Mouse (Mus musculus) bone marrow, adult 2 months (tissue): ENCODE results near the gene Fam178b. TPM values are rescaled to one million over a fixed set of nuclear protein-coding genes. Genes with fewer than 3 reads are reported as not detected.

Source experiments
- H3K27ac ChIP-seq: fragments of 200-500 bp; 2 replicates; pipeline ENCODE4 v1.5.1; 2012; ENCODE audit warnings: low read depth, mild to moderate bottlenecking, control low read depth, inconsistent platforms, low read length; ENCODE audit not compliant: control insufficient read depth, poor library complexity, insufficient read depth
- H3K4me1 ChIP-seq: fragments of 200-500 bp; 2 replicates; pipeline ENCODE4 v1.6.1; 2011; ENCODE audit warnings: low read length; ENCODE audit not compliant: control insufficient read depth, insufficient read depth
- H3K4me3 ChIP-seq: fragments of 200-500 bp; replicated peaks from 2 replicates; pipeline ENCODE3; 2011; ENCODE audit warnings: mild to moderate bottlenecking, low read depth, low read length, control low read depth; ENCODE audit not compliant: control insufficient read depth
- CTCF ChIP-seq: fragments of 200-500 bp; IDR thresholded peaks from 2 replicates; pipeline ENCODE4 v1.5.1; 2011; ENCODE audit warnings: low read length, control low read depth; ENCODE audit not compliant: control insufficient read depth, insufficient read depth
- POLR2A ChIP-seq: fragments of 200-500 bp; IDR thresholded peaks from 2 replicates; pipeline ENCODE4 v1.6.1; 2011; ENCODE audit warnings: low read depth, mild to moderate bottlenecking, control low read depth, low read length, borderline replicate concordance; ENCODE audit not compliant: control insufficient read depth
- WGBS: fragments of 180-500 bp; shearing (Covaris S2); methylation state at CpG from one replicate; pipeline ENCODE4 v1.1.7; 2018; 5-methylcytosine and 5-hydroxymethylcytosine counted together
- polyA plus RNA-seq: library from polyadenylated mRNA; stranded (reverse); fragments of >200 nt; gene quantifications from 2 replicates; pipeline ENCODE4 v1.2.4, GENCODE M21; 2011; ENCODE audit warnings: low replicate concordance; ENCODE audit not compliant: missing spikeins, insufficient read depth, insufficient read length

The Fam178b gene
- polyA plus RNA-seq, 1 experiment: not detected

DNA sequence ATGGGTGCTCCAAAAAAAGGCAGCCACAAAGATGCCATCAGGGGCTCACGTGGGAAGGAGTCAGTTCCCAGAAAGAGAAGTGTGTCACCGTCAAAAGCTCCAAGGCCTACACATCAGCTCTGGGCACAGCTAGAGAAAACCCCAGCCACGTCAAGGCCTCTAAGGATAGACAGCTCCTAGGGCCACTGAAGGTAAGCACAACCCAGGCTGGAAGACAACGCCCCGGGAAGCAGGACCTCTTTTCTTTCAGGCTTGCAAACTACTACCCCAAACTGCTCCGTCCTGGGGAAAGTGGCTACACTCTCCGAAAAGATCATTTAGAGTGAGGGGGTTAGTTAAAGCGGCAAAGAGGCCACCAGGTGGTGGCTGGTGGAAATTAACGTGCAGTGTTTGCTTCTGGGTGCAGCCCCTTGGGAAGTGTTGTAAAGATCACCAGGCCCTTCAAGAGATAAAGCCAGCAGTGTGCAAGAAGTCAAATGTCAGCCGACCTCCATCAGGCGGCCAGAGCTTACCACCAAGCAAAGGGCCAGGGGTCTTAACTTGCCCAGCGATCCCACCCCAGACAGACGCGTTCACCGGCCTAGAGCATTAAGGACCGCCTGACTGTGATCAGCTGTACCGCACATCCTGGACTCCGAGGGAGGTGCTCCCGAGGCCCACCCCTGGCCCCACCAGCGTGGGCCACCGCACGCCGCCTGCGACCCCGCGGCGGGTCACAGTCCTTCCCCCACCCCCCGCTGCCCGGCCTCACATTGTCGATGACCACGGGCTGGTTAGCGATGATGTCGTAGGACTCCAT is 26.3 kb upstream of the Fam178b start:
- TF ChIP-seq CTCF: 0 out of 2 replicates have a peak, but pooled peaks have one; percentile 4
- TF ChIP-seq POLR2A: no peak
- WGBS: 1% methylated on average over 33 of the region's 33 CpGs
- H3K4me1 ChIP-seq: peaks cover 1% of the 10 kb centered on the region; the same call in 1 of the 2 replicates
- peak overlapping the region; percentile 73 for H3K27ac ChIP-seq
- peak overlapping the region; percentile 89 for H3K4me3 ChIP-seq

DNA sequence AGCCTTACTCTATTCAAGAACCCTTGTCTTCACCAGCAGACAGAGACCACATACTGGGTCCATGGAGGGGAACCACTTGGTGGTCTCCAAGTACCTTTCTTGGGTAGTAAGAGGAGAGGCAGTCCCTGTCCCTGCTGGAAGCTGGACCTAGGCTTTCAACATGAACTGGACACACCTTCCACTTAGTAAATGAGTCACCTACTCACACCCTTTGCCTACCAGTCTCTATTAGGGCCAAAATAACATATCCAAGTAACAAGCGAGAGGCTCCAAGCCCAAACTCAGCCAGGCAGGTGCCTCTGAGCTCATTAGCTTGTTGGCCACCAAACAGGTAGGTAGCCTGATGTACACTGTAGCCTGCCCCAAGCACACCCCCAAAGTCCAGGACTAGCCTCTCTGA is 25.6 kb upstream of the Fam178b start:
- no peak overlapping the region for H3K4me3 ChIP-seq
- WGBS: 86% methylated on average over 1 of the region's 1 CpGs
- peaks cover 1% of the 10 kb centered on the region; the same call in 1 of the 2 replicates for H3K4me1 ChIP-seq
- TF ChIP-seq CTCF (no peak), POLR2A (no peak)
- H3K27ac ChIP-seq: no peak overlapping the region

DNA sequence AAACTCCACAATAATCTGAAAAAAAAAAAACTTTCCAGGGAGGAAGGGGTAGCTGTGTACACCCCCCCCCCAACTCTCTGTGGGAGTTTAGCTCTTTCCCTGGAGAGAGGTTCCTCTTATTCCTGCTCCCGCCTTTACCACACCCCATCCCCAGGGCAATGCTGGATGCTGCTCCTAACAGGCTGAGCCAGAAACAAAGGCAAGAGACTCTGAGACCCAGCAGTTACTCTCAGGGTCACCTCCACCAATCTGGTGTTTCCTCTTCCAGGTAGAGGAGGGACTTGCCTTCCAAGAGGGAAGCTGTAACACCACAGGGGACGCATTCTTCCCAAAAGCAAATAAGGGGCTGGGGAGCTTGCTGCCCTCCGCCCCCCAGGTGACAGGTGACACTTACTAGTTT is 24.8 kb upstream of the Fam178b start:
- WGBS: 83% methylated on average over 3 of the region's 3 CpGs

DNA sequence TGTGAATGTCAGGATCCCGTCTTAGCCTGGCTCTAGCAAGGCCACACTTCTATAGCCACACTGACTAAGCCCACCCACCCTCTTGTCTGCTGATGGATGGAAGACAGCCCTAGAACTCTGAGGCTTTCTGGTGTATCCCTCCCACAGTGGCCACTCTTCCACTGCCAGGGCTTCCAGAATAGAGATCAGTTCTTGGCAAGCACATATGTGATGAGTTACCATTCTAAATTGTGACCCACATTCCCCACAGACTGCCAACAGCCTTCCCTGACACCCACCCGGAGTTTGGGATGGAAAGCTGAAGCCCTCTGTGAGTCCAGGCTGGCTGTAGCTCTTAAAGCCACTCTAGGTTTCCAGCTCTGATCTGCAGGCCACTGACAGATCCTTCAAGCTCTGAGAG is 24.2 kb upstream of the Fam178b start:
- WGBS: 74% methylated on average over 2 of the region's 2 CpGs
- Histone ChIP-seq H3K27ac (no peak overlapping the region), H3K4me1 (peaks cover 1% of the 10 kb centered on the region; the same call in 1 of the 2 replicates), H3K4me3 (no peak overlapping the region)
- no peak for TF ChIP-seq POLR2A
- no peak for TF ChIP-seq CTCF

More for the DNA sequence above, 24.8 kb upstream of the Fam178b start:
- no peak for TF ChIP-seq POLR2A
- TF ChIP-seq CTCF: no peak
- H3K4me1 ChIP-seq: peaks cover 1% of the 10 kb centered on the region; the same call in 1 of the 2 replicates
- no peak overlapping the region for H3K4me3 ChIP-seq
- no peak overlapping the region for H3K27ac ChIP-seq

DNA sequence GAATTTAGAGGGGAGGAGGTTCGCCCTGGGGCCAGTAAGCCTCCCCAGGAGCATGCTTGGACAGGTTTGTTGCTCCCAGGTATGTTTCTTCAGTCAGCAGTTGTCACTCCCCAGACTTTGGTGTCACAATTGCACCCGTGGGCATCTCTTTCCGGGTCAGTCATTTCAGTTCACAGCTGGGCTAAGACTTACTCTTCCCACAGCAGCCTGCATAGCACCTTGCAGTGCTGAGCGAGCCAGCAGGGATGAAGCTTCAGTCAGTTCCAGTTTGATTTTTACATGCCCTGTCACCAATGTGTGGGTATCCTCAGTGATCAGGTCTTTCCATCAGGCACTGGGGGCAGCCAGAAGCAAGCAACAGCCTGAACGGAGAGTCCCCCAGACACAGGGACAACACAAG is 14.0 kb upstream of the Fam178b start:
- 74% methylated on average over 5 of the region's 5 CpGs for WGBS
- Histone ChIP-seq H3K27ac (no peak overlapping the region), H3K4me3 (no peak overlapping the region), H3K4me1 (no peaks in the 10 kb centered on the region)
- TF ChIP-seq POLR2A: no peak
- no peak for TF ChIP-seq CTCF

DNA sequence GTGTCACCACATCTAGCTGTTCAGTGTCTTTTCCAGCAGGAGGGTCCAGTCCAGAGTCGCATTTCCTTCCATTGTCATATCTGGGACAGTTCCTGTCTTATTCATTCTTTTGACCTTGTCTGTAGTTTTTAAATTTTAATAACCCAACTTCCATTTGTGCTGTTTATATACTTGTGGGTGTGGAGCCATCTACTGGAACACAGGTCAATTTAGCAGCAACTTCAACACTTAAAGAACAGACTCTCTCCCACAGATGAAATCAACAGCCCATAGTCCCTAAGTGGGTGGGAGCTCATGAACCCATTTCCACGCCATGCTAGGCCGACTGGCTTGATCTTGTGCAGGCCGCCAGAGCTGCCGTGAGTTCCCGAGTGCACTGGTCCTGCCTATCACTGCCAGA is 13.4 kb upstream of the Fam178b start:
- Histone ChIP-seq H3K27ac (no peak overlapping the region), H3K4me3 (no peak overlapping the region), H3K4me1 (no peaks in the 10 kb centered on the region)
- 75% methylated on average over 6 of the region's 6 CpGs for WGBS
- TF ChIP-seq POLR2A (no peak), CTCF (no peak)

DNA sequence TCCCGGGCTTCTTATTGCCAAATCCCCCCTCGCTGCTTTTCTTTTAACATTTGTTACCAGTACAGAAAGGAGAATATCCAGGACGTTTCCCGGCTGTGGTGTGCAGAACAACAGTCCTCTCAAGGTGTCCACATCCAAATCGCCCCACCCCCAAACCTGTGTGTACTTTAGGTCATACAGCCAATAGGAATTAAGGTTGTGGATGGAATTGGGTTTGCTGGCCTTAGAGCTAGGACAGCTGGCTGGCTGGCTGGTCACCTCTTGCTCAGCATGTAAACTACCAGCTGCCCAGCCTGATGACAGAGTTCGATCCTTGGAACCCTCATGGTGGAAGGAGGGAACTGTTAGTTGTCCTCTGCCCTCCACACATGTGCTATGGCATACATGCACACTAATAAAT is 11.9 kb upstream of the Fam178b start:
- Histone ChIP-seq H3K4me3 (no peak overlapping the region), H3K27ac (no peak overlapping the region), H3K4me1 (no peaks in the 10 kb centered on the region)
- WGBS: 89% methylated on average over 6 of the region's 6 CpGs
- no peak for TF ChIP-seq POLR2A

DNA sequence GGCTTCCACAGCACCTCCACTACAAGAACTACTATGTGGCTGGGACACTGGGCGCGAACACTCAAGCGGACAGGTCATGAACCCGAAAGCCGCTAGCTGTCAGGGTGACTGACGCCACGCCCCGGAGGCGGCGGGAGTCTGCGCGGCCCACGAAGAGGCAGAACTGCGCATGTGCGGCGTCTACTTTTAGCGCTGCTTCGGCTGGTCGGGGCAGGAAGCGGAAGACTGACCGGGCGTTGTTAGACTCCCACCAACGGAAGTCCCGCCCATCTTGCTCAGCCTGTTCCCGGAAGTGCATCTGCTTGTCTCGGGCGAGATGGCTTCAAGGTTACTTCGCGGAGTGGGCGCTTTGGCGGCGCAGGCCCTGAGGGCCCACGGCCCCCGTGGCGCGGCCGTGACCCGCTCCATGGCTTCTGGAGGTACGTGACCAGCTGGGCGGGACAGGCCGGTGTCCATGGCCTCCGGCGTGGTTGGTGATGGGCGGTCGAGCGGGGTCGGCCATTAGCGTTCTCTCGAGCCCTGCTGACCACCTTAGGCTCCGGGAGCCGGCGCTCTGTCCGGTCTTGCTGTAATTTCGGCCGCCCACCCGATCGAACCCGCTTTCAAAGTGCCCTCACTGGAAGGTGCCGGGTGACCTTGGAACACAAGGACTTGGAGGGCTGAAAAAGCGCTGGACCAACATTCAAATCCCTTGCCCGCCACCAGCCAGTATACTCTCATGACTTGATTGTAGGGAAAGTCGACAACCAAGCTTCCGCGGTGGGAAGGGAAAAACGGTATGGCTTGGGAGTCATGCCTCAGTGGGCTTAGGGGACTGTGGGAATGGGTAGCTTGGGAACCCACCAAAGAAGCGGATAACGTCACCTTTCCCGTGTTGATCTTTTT is 8.5 kb upstream of the Fam178b start, which contains the start of gene Cox5b:
Gene Cox5b, plus strand, starts transcription at position 179 of the 885 bp plus-strand sequence.
- WGBS: under 1% methylated on average over 68 of the region's 68 CpGs
- Histone ChIP-seq H3K27ac (peak within 1 kb of the TSS; percentile 41), H3K4me1 (no peaks in the 10 kb centered on the region), H3K4me3 (peak within 1 kb of the TSS; percentile 85)
- TF ChIP-seq CTCF: no peak
- TF ChIP-seq POLR2A: peak; percentile 37; the same call in 1 of the 2 replicates
